ENCODE assay signal across 8 mouse cellular contexts in genomic region chr14:52014761-52015311, GRCm38 (mm10). TPM values are rescaled to one million over a fixed set of nuclear protein-coding genes. Genes with fewer than 3 reads are reported as not detected.
A peak's percentile ranks its signal among the peaks of the same experiment; 100 is the strongest.
DNase-seq lines count a peak whose midpoint lies in the region; ATAC-seq and TF ChIP-seq lines count a peak whose summit lies in the region.

No protein-coding gene starts in this region.

- TF ChIP-seq EP300 in liver, embryonic 14.5 days (IDR thresholded peaks at IDR 0.05; ENCODE audit: low read depth), result no peak

- H3K27ac ChIP-seq in forebrain, embryonic 15.5 days (replicated peaks), result peak overlapping the region; percentile 95
- H3K27ac ChIP-seq in hindbrain, embryonic 16.5 days (ENCODE audit: low read depth, low read length), result peak overlapping the region; percentile 96
- peak overlapping the region; percentile 6 for H3K27ac ChIP-seq in liver, embryonic 14.5 days

- H3K36me3 ChIP-seq in forebrain, embryonic 15.5 days, result no peaks in the 10 kb centered on the region
- H3K36me3 ChIP-seq in hindbrain, embryonic 16.5 days (ENCODE audit: control insufficient read depth, insufficient read depth, low read length), result no peaks in the 10 kb centered on the region
- no peaks in the 10 kb centered on the region for H3K36me3 ChIP-seq in liver, embryonic 14.5 days (replicated peaks; ENCODE audit: control insufficient read depth, insufficient read depth, low read depth)

- DNase-seq in layer of hippocampus, postnatal 10 days (ENCODE audit: low spot score in 2 of 2), result peak; percentile 46 to 64
- DNase-seq in layer of hippocampus, adult 18-20 months (ENCODE audit: low spot score in 2 of 2), result no peak
- DNase-seq in brain, adult 2 months (ENCODE audit: low read depth, low spot score), result peak; percentile 84
- no peak for DNase-seq in liver, embryonic 14.5 days (ENCODE audit: low read depth in 3 of 3, low spot score in 3 of 3)
- DNase-seq in neural tube, embryonic 10.5 days (ENCODE audit: extremely low spot score, low spot score), result peak; percentile 80

- peak overlapping the region; percentile 64 for H3K9ac ChIP-seq in forebrain, embryonic 15.5 days (replicated peaks)
- H3K9ac ChIP-seq in hindbrain, embryonic 16.5 days (ENCODE audit: low read depth, low read length), result peak overlapping the region; percentile 88
- peak overlapping the region; percentile 72 for H3K9ac ChIP-seq in liver, embryonic 14.5 days (replicated peaks)

- peak overlapping the region; percentile 46 for H3K4me2 ChIP-seq in forebrain, embryonic 15.5 days (replicated peaks)
- peak overlapping the region; percentile 65 for H3K4me2 ChIP-seq in hindbrain, embryonic 16.5 days (ENCODE audit: low read length)
- peak overlapping the region; percentile 90 for H3K4me2 ChIP-seq in liver, embryonic 14.5 days (ENCODE audit: low read depth)

- WGBS in forebrain, embryonic 15.5 days, result 1% methylated on average over 20 of the region's 28 CpGs
- WGBS in hindbrain, embryonic 16.5 days, result under 1% methylated on average over 17 of the region's 28 CpGs
- WGBS in liver, embryonic 14.5 days (ENCODE audit: insufficient replicate concordance), result 1% methylated on average over 27 of the region's 28 CpGs

- peak overlapping the region; percentile 67 for H3K4me3 ChIP-seq in forebrain, embryonic 15.5 days
- H3K4me3 ChIP-seq in hindbrain, embryonic 16.5 days (ENCODE audit: low read length), result peak overlapping the region; percentile 69
- H3K4me3 ChIP-seq in liver, embryonic 14.5 days (ENCODE audit: insufficient read depth in 1 of 2, low read depth in 2 of 2, low read length in 2 of 2), result peak overlapping the region; percentile 67 to 69

- peaks cover 64% of the 10 kb centered on the region for H3K4me1 ChIP-seq in forebrain, embryonic 15.5 days
- H3K4me1 ChIP-seq in hindbrain, embryonic 16.5 days (ENCODE audit: control insufficient read depth, insufficient read depth, low read depth, low read length), result peaks cover 56% of the 10 kb centered on the region
- peaks cover 22 to 28% of the 10 kb centered on the region in 2 experiments for H3K4me1 ChIP-seq in liver, embryonic 14.5 days (replicated peaks; ENCODE audit: control insufficient read depth in 2 of 2, insufficient read depth in 2 of 2, low read length in 1 of 2)

- H3K9me3 ChIP-seq in forebrain, embryonic 15.5 days, result no peaks in the 10 kb centered on the region
- no peaks in the 10 kb centered on the region for H3K9me3 ChIP-seq in hindbrain, embryonic 16.5 days (ENCODE audit: control insufficient read depth, low read length)
- H3K9me3 ChIP-seq in liver, embryonic 14.5 days (ENCODE audit: control insufficient read depth, low read length), result no peaks in the 10 kb centered on the region

- ATAC-seq in forebrain, embryonic 15.5 days (replicated peaks), result no peak
- peak; percentile 24; the same call in 1 of the 2 replicates for ATAC-seq in hindbrain, embryonic 16.5 days
- no peak for ATAC-seq in liver, embryonic 14.5 days (ENCODE audit: insufficient read depth)
- ATAC-seq in activated CD4-positive, CD25-positive, alpha-beta regulatory T cell, adult 4 months, result no peak

- no peaks in the 10 kb centered on the region for H3K27me3 ChIP-seq in forebrain, embryonic 15.5 days
- H3K27me3 ChIP-seq in hindbrain, embryonic 16.5 days (replicated peaks; ENCODE audit: control insufficient read depth, insufficient read depth, low read length), result no peaks in the 10 kb centered on the region
- no peaks in the 10 kb centered on the region for H3K27me3 ChIP-seq in liver, embryonic 14.5 days (ENCODE audit: control insufficient read depth, insufficient read depth, low read length)

- no peak for TF ChIP-seq CTCF in liver, embryonic 14.5 days (IDR thresholded peaks at IDR 0.05; ENCODE audit: low read depth)

RNA-seq across cellular contexts. Expression of gene Tmem253, which starts 0.6 kb away (rescaled TPM):
- under 1 TPM in 1 of 2 experiments, not detected in 1; 0.51 TPM for total RNA-seq in layer of hippocampus, postnatal 10 days (2021)
- total RNA-seq in layer of hippocampus, adult 18-20 months (2021), result under 1 TPM; 0.63 to 0.92 TPM
- 0.28 and 0.64 TPM in 2 replicates for polyA plus RNA-seq in forebrain, embryonic 15.5 days (2015; fragmentation: Nextera tagmentation; extraction: Ambion mirVana)
- polyA plus RNA-seq in hindbrain, embryonic 16.5 days (2015; fragmentation: Nextera tagmentation; extraction: Ambion mirVana), result 0.39 and 0.51 TPM in 2 replicates
- 0.06 and 0.08 TPM in 2 replicates for polyA plus RNA-seq in liver, embryonic 14.5 days (2012; rRNA removed)
- polyA plus RNA-seq in liver, embryonic 14.5 days (2014; fragmentation: Nextera tagmentation; extraction: Ambion mirVana), result 0.24 TPM in 1 of 2 replicates, not detected in the other
- under 1 TPM in 1 of 2 experiments, not detected in 1; 0.98 TPM for polyA plus RNA-seq in activated CD4-positive, CD25-positive, alpha-beta regulatory T cell, adult 4 months (2017; shearing (Covaris generic))

RNA-seq across cellular contexts. Expression of gene Zfp219, which starts 5.7 kb away (rescaled TPM):
- total RNA-seq in layer of hippocampus, postnatal 10 days (2021), result 10 to 100 TPM; 43.5 to 45.0 TPM
- 10 to 100 TPM; 42.3 to 44.2 TPM for total RNA-seq in layer of hippocampus, adult 18-20 months (2021)
- polyA plus RNA-seq in forebrain, embryonic 15.5 days (2015; fragmentation: Nextera tagmentation; extraction: Ambion mirVana), result 43.3 and 48.9 TPM in 2 replicates
- 23.7 and 28.0 TPM in 2 replicates for polyA plus RNA-seq in hindbrain, embryonic 16.5 days (2015; fragmentation: Nextera tagmentation; extraction: Ambion mirVana)
- 9.7 and 10.4 TPM in 2 replicates for polyA plus RNA-seq in liver, embryonic 14.5 days (2012; rRNA removed)
- 7.4 and 9.8 TPM in 2 replicates for polyA plus RNA-seq in liver, embryonic 14.5 days (2014; fragmentation: Nextera tagmentation; extraction: Ambion mirVana)
- polyA plus RNA-seq in activated CD4-positive, CD25-positive, alpha-beta regulatory T cell, adult 4 months (2017; shearing (Covaris generic)), result 1 to 10 TPM; 1.9 to 2.2 TPM

RNA-seq across cellular contexts. Expression of gene Olfr221, which starts 27.4 kb away (rescaled TPM):
- not detected for total RNA-seq in layer of hippocampus, postnatal 10 days (2021)
- total RNA-seq in layer of hippocampus, adult 18-20 months (2021), result not detected
- not detected in 2 replicates for polyA plus RNA-seq in forebrain, embryonic 15.5 days (2015; fragmentation: Nextera tagmentation; extraction: Ambion mirVana)
- not detected in 2 replicates for polyA plus RNA-seq in hindbrain, embryonic 16.5 days (2015; fragmentation: Nextera tagmentation; extraction: Ambion mirVana)
- polyA plus RNA-seq in liver, embryonic 14.5 days (2012; rRNA removed), result not detected in 2 replicates
- polyA plus RNA-seq in liver, embryonic 14.5 days (2014; fragmentation: Nextera tagmentation; extraction: Ambion mirVana), result not detected in 2 replicates
- polyA plus RNA-seq in activated CD4-positive, CD25-positive, alpha-beta regulatory T cell, adult 4 months (2017; shearing (Covaris generic)), result not detected

RNA-seq across cellular contexts. Expression of gene Arhgef40, which starts 30.3 kb away (rescaled TPM):
- total RNA-seq in layer of hippocampus, postnatal 10 days (2021), result 10 to 100 TPM; 53.4 to 59.6 TPM
- total RNA-seq in layer of hippocampus, adult 18-20 months (2021), result 10 to 100 TPM; 25.8 to 30.0 TPM
- polyA plus RNA-seq in forebrain, embryonic 15.5 days (2015; fragmentation: Nextera tagmentation; extraction: Ambion mirVana), result 65.7 and 69.8 TPM in 2 replicates
- 63.4 and 74.4 TPM in 2 replicates for polyA plus RNA-seq in hindbrain, embryonic 16.5 days (2015; fragmentation: Nextera tagmentation; extraction: Ambion mirVana)
- polyA plus RNA-seq in liver, embryonic 14.5 days (2012; rRNA removed), result 14.1 and 15.3 TPM in 2 replicates
- polyA plus RNA-seq in liver, embryonic 14.5 days (2014; fragmentation: Nextera tagmentation; extraction: Ambion mirVana), result 9.4 and 16.5 TPM in 2 replicates
- not detected for polyA plus RNA-seq in activated CD4-positive, CD25-positive, alpha-beta regulatory T cell, adult 4 months (2017; shearing (Covaris generic))

Comparison
In these comparisons a context has a peak if more than half of its experiments do, and no peak if none do; other contexts are left out.
1. DNase-seq: peak in layer of hippocampus, postnatal 10 days (2 of 2), brain, adult 2 months (single experiment) and neural tube, embryonic 10.5 days (single experiment); none in layer of hippocampus, adult 18-20 months (0 of 2) and liver, embryonic 14.5 days (0 of 3).
2. H3K27ac ChIP-seq: peak in every context shown above with its lines; median percentile 96 in hindbrain, embryonic 16.5 days; 95 in forebrain, embryonic 15.5 days; 6 in liver, embryonic 14.5 days.
3. Peak in every context shown above with its lines, with median percentiles within 50 percentile points of each other: H3K4me2 ChIP-seq, H3K4me3 ChIP-seq and H3K9ac ChIP-seq.